Mouse (Mus musculus) forebrain, postnatal 0 days (tissue): ENCODE measurements at regions not wholly inside any gene's neighbourhood (a gene's known extent, or its start where the extent isn't known, plus 50 kb on each side); places are given as distances from the start of the nearest gene placed in this dataset.
A peak's percentile ranks its signal among the peaks of the same experiment; 100 is the strongest.

Source experiments
- ATAC-seq: fragments of 200-750 bp; cut with Nextera tagmentation; 2 replicates; pipeline ENCODE4 v1.8.0; 2017; ENCODE audit warnings: mild to moderate bottlenecking, moderate library complexity
- DNase-seq: peaks from one replicate; pipeline ENCODE4 v3.0.0-alpha.2; 2015
- H3K27ac ChIP-seq: fragments of 300-500 bp; sonication (generic); 2 replicates; pipeline ENCODE4 v1.5.1; 2014; ENCODE audit warnings: low read depth, mild to moderate bottlenecking, antibody characterized with exemption, low read length, moderate library complexity, mixed read lengths
- H3K27me3 ChIP-seq: fragments of 300-500 bp; sonication (generic); 2 replicates; pipeline ENCODE4 v1.6.1; 2014; ENCODE audit warnings: mild to moderate bottlenecking, low read length, mixed read lengths; ENCODE audit not compliant: insufficient read depth
- H3K36me3 ChIP-seq: fragments of 300-500 bp; sonication (generic); 2 replicates; pipeline ENCODE4 v1.6.1; 2014; ENCODE audit warnings: mild to moderate bottlenecking, moderate library complexity; ENCODE audit not compliant: insufficient read depth
- H3K4me1 ChIP-seq: fragments of 300-500 bp; sonication (generic); 2 replicates; pipeline ENCODE4 v1.6.1; 2014; ENCODE audit warnings: antibody characterized with exemption; ENCODE audit not compliant: insufficient read depth
- H3K4me2 ChIP-seq: fragments of 300-500 bp; sonication (generic); 2 replicates; pipeline ENCODE4 v1.6.1; 2014; ENCODE audit warnings: low read depth, mild to moderate bottlenecking, moderate library complexity
- H3K4me3 ChIP-seq: fragments of 300-500 bp; sonication (generic); 2 replicates; pipeline ENCODE4 v1.5.1; 2014; ENCODE audit warnings: low read depth, low read length, mixed read lengths
- H3K9ac ChIP-seq: fragments of 300-500 bp; sonication (generic); 2 replicates; pipeline ENCODE4 v1.6.1; 2014; ENCODE audit warnings: mild to moderate bottlenecking
- H3K9me3 ChIP-seq: fragments of 300-500 bp; sonication (generic); 2 replicates; pipeline ENCODE4 v1.6.1; 2016; ENCODE audit warnings: low read length
- CTCF ChIP-seq: sonication (generic); IDR thresholded peaks from 2 replicates; pipeline ENCODE4 v1.5.1; 2016; ENCODE audit warnings: antibody characterized with exemption, control low read depth, low read depth
- WGBS: fragments of 180-500 bp; shearing (Covaris S2); extraction: QIAGEN DNeasy Blood & Tissue Kit; methylation state at CpG from one replicate; pipeline ENCODE4 v1.1.7; 2014; 5-methylcytosine and 5-hydroxymethylcytosine counted together

GRCm38 (mm10) chr7:129914871-129915270 is 323.2 kb downstream of the Wdr11 start:
- Histone ChIP-seq H3K27me3 (no peaks in the 10 kb centered on the region), H3K9ac (no peak overlapping the region), H3K4me2 (no peak overlapping the region), H3K36me3 (no peaks in the 10 kb centered on the region), H3K9me3 (no peaks in the 10 kb centered on the region), H3K4me3 (no peak overlapping the region), H3K27ac (no peak overlapping the region), H3K4me1 (no peaks in the 10 kb centered on the region)
- 91% methylated on average over 6 of the region's 6 CpGs for WGBS
- ATAC-seq, result no peak
- TF ChIP-seq CTCF, result no peak
- DNase-seq, result no peak

- H3K27ac ChIP-seq, result 0 out of 2 replicates have a peak overlapping the region, but pooled peaks have one; percentile 9
- DNase-seq (peak; percentile 70), ATAC-seq (peak; percentile 78; the same call in 1 of the 2 replicates)
These were observed 326.9 kb downstream of the Wdr11 start for GRCm38 (mm10) chr7:129918240-129919200.

DNA sequence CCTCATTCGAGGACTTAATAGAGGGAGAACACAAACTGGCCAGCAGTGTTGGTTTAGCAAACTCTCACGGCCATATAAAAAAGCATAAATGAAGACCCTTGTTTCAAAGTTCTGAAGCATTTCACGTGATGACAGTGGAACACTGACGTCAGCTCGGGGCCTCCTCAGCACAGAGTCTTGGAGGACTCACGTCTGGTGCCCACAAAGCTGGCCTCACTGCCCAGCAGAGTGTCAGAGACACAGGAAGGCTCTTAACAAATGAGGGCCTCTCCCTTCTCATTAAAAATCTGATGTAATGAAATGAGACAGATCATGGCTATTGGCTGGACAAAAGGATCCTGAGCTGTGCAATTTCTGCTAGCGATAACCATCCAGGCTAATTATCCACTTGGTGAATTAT is 330.6 kb downstream of the Wdr11 start:
- WGBS, result 14% methylated on average over 7 of the region's 7 CpGs
- Histone ChIP-seq H3K4me3 (no peak overlapping the region), H3K4me2 (no peak overlapping the region), H3K27me3 (no peaks in the 10 kb centered on the region), H3K27ac (no peak overlapping the region), H3K4me1 (no peaks in the 10 kb centered on the region), H3K9ac (no peak overlapping the region), H3K36me3 (no peaks in the 10 kb centered on the region), H3K9me3 (no peaks in the 10 kb centered on the region)
- peak; percentile 16 for DNase-seq
- ATAC-seq, result peak; percentile 45; the same call in 1 of the 2 replicates
- TF ChIP-seq CTCF, result no peak

More at GRCm38 (mm10) chr7:129918240-129919200, 326.9 kb downstream of the Wdr11 start:
- Histone ChIP-seq H3K9me3 (no peaks in the 10 kb centered on the region), H3K4me1 (no peaks in the 10 kb centered on the region), H3K4me2 (no peak overlapping the region), H3K9ac (no peak overlapping the region), H3K36me3 (no peaks in the 10 kb centered on the region), H3K4me3 (no peak overlapping the region), H3K27me3 (no peaks in the 10 kb centered on the region)
- no peak for TF ChIP-seq CTCF
- WGBS, result 54% methylated on average over 18 of the region's 18 CpGs

- Histone ChIP-seq H3K27ac (no peak overlapping the region), H3K27me3 (no peaks in the 10 kb centered on the region), H3K4me3 (no peak overlapping the region), H3K9ac (no peak overlapping the region), H3K4me1 (no peaks in the 10 kb centered on the region), H3K9me3 (no peaks in the 10 kb centered on the region), H3K4me2 (no peak overlapping the region), H3K36me3 (no peaks in the 10 kb centered on the region)
- 83% methylated on average over 6 of the region's 6 CpGs for WGBS
- ATAC-seq (no peak), DNase-seq (no peak)
- no peak for TF ChIP-seq CTCF
These were observed 345.1 kb downstream of the Wdr11 start for GRCm38 (mm10) chr7:129936731-129937130.

DNA sequence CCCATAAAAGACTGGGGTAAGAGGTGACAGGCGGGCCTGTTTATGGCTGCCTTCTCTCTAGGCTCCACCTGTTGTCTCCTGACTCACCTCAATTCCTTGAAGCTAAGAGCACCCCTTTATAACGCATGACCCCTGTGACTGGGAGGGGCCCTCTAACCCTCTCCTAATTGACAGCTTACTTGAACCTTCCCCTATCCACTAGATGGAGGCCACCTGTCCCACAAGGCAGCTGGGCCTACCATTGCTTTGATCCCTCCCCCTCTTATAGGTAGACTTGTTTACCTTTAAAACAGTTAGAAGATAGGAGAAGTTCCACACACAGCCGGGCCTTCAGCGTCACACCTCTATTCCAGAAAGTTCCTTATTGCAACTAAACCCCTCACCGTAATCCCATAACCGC is 346.1 kb downstream of the Wdr11 start:
- H3K27me3 ChIP-seq, result no peaks in the 10 kb centered on the region
- WGBS, result 96% methylated on average over 6 of the region's 6 CpGs
- H3K4me2 ChIP-seq, result no peak overlapping the region
- H3K4me1 ChIP-seq, result no peaks in the 10 kb centered on the region
- DNase-seq (no peak), ATAC-seq (no peak)
- no peaks in the 10 kb centered on the region for H3K36me3 ChIP-seq
- H3K4me3 ChIP-seq, result no peak overlapping the region
- no peak for TF ChIP-seq CTCF
- no peaks in the 10 kb centered on the region for H3K9me3 ChIP-seq
- no peak overlapping the region for H3K27ac ChIP-seq
- no peak overlapping the region for H3K9ac ChIP-seq

DNA sequence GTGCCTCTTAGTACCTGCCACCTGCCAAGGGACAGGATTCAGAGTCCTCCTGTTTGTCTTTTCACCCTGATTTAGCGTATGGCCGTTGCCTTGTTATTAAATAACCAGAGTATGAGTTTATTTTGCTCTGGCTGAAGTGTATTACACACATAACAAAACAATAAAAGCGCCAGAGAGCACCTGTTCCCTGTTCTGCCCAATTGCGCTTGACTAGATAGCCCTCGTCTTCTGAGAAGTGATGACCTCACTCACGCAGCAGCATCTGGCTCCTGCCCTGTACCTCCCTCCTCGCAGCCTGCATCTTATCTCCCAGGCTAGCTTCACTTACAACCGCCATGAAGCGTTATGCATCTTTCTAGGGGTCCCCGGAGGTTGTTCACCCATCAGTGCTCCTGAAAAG is 346.5 kb downstream of the Wdr11 start:
- Histone ChIP-seq H3K27ac (no peak overlapping the region), H3K4me1 (no peaks in the 10 kb centered on the region), H3K9ac (no peak overlapping the region), H3K9me3 (no peaks in the 10 kb centered on the region), H3K27me3 (no peaks in the 10 kb centered on the region), H3K36me3 (no peaks in the 10 kb centered on the region), H3K4me3 (no peak overlapping the region), H3K4me2 (no peak overlapping the region)
- DNase-seq (no peak), ATAC-seq (no peak)
- TF ChIP-seq CTCF, result no peak
- WGBS, result 83% methylated on average over 10 of the region's 10 CpGs

GRCm38 (mm10) chr7:129939266-129939665 is 347.6 kb downstream of the Wdr11 start:
- no peak for TF ChIP-seq CTCF
- no peaks in the 10 kb centered on the region for H3K36me3 ChIP-seq
- DNase-seq (peak; percentile 27), ATAC-seq (peak; percentile 47; the same call in 1 of the 2 replicates)
- H3K27ac ChIP-seq, result no peak overlapping the region
- no peaks in the 10 kb centered on the region for H3K4me1 ChIP-seq
- no peak overlapping the region for H3K4me2 ChIP-seq
- no peak overlapping the region for H3K4me3 ChIP-seq
- H3K27me3 ChIP-seq, result no peaks in the 10 kb centered on the region
- 61% methylated on average over 5 of the region's 5 CpGs for WGBS
- no peaks in the 10 kb centered on the region for H3K9me3 ChIP-seq
- H3K9ac ChIP-seq, result no peak overlapping the region
